Mouse (Mus musculus) kidney, adult 2 months (tissue): Measurements from ENCODE around the gene Nrl.

Experiments
- CTCF ChIP-seq: fragments of 200-500 bp; conservative IDR thresholded peaks from 2 replicates; pipeline ENCODE4 v1.5.1; 2011; ENCODE audit warnings: low read depth, mild to moderate bottlenecking, control low read depth, low read length, moderate library complexity, mixed read lengths; ENCODE audit not compliant: insufficient read depth, insufficient read length
- POLR2A ChIP-seq: fragments of 200-500 bp; IDR thresholded peaks from one replicate; pipeline ENCODE4 v1.6.1; 2011; ENCODE audit warnings: low read depth, low read length, control low read depth

- TF ChIP-seq CTCF (no peak), POLR2A (no peak)
These were observed 5.9 kb downstream of the Nrl start for GRCm38 (mm10) chr14:55518897-55519296.
